Mouse (Mus musculus) adrenal gland, adult 18-20 months (tissue): ENCODE measurements around the gene Il17c. TPM values are rescaled to one million over a fixed set of nuclear protein-coding genes. Genes with fewer than 3 reads are reported as not detected.

Experiments
- DNase-seq, 2 experiments: peaks; one replicate each; pipeline ENCODE4 v3.0.0; 2021 to 2022; ENCODE audit warnings: low spot score in 2 of 2
- microRNA-seq, 2 experiments: library from miRNA; unstranded; fragments of <30 nt; microRNA quantifications; one replicate each; pipeline ENCODE4 v1.2.0; 2021; ENCODE audit warnings: borderline number of aligned reads in 2 of 2
- total RNA-seq, 2 experiments: library from RNA; stranded (reverse); gene quantifications; 1 replicate in 1 of 2; 2 replicates in 1 of 2; pipeline ENCODE4 v1.2.3; 2021

The Il17c gene
- total RNA-seq, 2 experiments from 2014 or later = not detected

DNA sequence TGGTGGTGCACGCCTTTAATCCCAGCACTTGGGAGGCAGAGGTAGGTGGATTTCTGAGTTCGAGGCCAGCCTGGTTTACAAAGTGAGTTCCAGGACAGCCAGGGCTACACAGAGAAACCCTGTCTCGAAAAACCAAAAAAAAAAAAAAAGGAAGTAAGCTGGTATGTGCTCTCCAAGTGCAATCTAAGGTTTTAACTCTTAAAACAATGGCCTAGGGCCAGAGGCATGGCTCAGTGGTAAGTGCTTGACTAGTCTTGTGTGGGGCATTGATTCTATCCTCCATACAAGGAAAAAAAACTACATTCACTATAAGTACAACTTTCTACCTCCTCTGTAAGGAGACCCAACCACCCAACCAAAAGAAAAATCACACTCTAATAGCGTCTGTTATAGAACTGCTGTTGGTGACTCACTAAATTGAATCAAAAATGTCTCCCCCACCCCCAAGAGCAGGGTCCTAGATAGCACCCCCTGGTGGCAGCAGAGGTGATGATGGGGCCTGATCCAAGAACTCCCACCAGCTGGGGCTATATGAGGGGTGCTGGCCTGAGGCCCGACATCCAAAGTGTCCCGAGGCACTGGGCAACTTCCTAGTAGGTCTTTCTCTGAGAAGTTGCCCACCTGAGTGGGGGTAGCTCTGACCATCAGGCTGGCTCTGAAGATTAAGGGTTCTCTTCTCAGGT lies 37.5 kb downstream of the Il17c start:
- DNase-seq = no peak

- no peak for DNase-seq
These were observed 38.2 kb downstream of the Il17c start for GRCm38 (mm10) chr8:122459990-122460389.

GRCm38 (mm10) chr8:122460524-122461472 lies 39.0 kb downstream of the Il17c start, which contains the start of gene Snai3:
Gene Snai3 (minus strand): TSS chr8:122460733.
- peak in 1 of 2 experiments; percentile 28 for DNase-seq

GRCm38 (mm10) chr8:122461473-122462148 lies 39.8 kb downstream of the Il17c start:
- no peak for DNase-seq

- DNase-seq = no peak
These were observed 40.7 kb downstream of the Il17c start for GRCm38 (mm10) chr8:122462510-122462909.

DNA sequence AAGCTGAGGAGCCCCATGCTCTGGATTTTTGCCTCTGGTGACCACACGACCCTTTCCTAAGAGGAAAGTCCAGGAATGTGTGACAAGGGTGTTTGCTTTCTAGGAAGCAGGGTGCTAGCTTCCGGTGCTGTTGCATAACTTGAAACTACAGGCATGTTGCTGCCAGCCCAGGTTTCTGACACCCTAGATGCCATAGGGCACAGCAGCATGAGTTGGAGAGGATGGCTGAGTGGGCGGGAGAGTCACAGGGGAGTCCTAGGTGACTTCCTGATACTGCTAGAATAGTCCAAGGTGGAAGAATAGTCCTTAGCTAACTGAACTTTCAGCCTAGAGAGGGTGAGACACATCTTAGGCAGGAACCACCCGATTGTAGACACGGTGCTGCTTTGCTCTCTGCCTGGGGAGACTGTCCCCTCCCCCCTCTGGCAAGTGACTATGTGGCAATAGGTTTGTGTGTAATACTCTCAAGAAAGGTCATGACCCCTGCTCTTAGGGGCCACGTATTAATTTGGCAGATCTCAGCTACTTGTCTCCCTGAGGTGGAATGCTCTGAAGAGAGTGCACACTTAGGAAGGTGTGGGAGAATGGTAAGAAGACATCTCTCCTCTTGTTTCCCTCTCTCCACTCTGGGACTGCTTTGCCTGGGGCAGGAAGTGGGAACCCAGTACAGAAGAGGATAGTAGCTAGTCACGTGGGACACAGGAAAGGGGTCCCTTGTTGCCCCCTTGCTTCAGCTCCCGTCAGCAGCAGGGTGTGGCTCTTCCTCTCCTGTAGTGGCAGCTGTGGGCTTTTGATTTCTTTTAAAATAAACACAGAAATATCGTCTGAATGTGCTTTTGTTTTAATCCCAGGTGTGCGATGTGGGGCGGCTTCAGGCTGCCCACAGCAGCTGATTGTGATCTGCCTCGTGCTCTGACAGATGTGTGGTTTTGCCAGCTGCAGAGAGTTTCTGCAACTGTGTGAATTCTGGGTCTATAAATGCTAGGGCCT lies 42.1 kb downstream of the Il17c start:
- DNase-seq = no peak

GRCm38 (mm10) chr8:122464985-122465384 lies 43.2 kb downstream of the Il17c start:
- no peak for DNase-seq

DNA sequence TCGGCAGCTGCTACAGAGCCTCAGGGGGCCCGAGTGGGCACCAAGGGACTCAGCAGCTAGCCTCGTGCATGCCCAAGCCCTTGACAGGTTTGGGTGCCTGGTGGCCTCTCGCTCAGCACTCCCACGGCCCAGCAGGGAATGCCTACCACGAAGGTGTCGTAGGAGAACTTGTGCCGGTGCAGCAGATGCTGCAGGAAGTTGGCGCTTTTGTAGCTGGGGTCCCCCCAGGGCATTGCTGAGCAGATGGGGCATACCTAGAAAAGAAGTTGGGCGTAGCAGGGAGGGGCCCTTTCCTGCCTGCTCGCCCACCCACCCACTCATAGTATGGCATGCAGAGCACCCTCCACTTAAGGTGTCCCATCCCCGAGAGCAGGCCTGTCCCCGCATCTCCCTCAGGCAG lies 46.0 kb downstream of the Il17c start:
- no peak for DNase-seq

DNA sequence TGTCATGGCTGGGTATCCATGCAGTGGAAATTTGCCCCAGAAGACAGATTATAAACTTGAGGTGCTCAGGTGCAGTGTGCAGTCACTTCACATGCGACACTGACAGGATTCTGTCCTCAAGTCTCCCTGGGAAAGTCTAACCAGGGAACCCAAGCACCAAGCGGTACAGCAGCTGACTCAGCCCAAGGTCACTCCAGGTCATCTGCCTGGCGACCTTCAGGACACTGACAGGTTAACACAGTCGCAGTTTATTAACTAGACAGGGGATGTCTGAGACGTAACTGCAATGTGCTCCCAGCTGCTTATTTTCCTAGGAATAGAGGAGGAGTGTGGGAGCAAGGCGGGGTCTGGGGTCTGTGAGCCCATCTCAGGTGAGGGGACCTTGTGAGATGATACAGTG lies 47.6 kb downstream of the Il17c start:
- DNase-seq = no peak

- no peak for DNase-seq
These were observed 48.1 kb downstream of the Il17c start for GRCm38 (mm10) chr8:122469965-122470364.

- no peak for DNase-seq
These were observed 48.9 kb downstream of the Il17c start for GRCm38 (mm10) chr8:122470691-122471090.

Small RNA genes lying within 50 kb of the gene (microRNA-seq; reads per million reads assigned to microRNA genes)
- 0 reads per million in 2 experiments for gene Gm24366

Other genes starting within 250 kb of the Il17c start
- gene Zfpm1, start 139.9 kb upstream of the Il17c start, total RNA-seq = 10 to 100 TPM; 11.8 to 14.2 TPM
- gene Trhr2, start 61.3 kb upstream of the Il17c start, total RNA-seq = not detected
- gene Zc3h18, start 45.4 kb upstream of the Il17c start, total RNA-seq = 10 to 100 TPM; 39.9 to 45.1 TPM
- gene Cyba, start 10.9 kb downstream of the Il17c start, total RNA-seq = 10 to 100 TPM; 29.0 to 53.7 TPM
- gene Mvd, start 21.4 kb downstream of the Il17c start, total RNA-seq = 10 to 100 TPM; 20.1 to 20.3 TPM
- not detected for gene Snai3, start 38.7 kb downstream of the Il17c start, total RNA-seq
- 10 to 100 TPM; 39.1 to 66.6 TPM for gene Rnf166, start 54.0 kb downstream of the Il17c start, total RNA-seq
- 10 to 100 TPM; 20.8 to 24.2 TPM for gene Ctu2, start 54.1 kb downstream of the Il17c start, total RNA-seq
- 10 to 100 TPM; 14.1 to 28.4 TPM for gene Piezo1, start 129.3 kb downstream of the Il17c start, total RNA-seq
- 1 to 10 TPM; 4.7 to 4.9 TPM for gene Cdt1, start 146.0 kb downstream of the Il17c start, total RNA-seq
- gene Aprt, start 154.9 kb downstream of the Il17c start, total RNA-seq = 10 to 100 TPM; 71.3 to 71.7 TPM
- gene Galns, start 189.4 kb downstream of the Il17c start, total RNA-seq = 1 to 10 TPM; 5.0 to 6.1 TPM
- 10 to 100 TPM; 63.1 to 64.5 TPM for gene Trappc2l, start 189.6 kb downstream of the Il17c start, total RNA-seq
- not detected for gene Pabpn1l, start 200.7 kb downstream of the Il17c start, total RNA-seq